Mouse (Mus musculus) lung, postnatal 36 days (tissue): ENCODE measurements at regions not wholly inside any gene's neighbourhood (a gene's known extent, or its start where the extent isn't known, plus 50 kb on each side); places are given as distances from the start of the nearest gene placed in this dataset.

Experiments
- DNase-seq: peaks from one replicate; pipeline ENCODE4 v3.0.0; 2022; ENCODE audit warnings: mixed read lengths

DNA sequence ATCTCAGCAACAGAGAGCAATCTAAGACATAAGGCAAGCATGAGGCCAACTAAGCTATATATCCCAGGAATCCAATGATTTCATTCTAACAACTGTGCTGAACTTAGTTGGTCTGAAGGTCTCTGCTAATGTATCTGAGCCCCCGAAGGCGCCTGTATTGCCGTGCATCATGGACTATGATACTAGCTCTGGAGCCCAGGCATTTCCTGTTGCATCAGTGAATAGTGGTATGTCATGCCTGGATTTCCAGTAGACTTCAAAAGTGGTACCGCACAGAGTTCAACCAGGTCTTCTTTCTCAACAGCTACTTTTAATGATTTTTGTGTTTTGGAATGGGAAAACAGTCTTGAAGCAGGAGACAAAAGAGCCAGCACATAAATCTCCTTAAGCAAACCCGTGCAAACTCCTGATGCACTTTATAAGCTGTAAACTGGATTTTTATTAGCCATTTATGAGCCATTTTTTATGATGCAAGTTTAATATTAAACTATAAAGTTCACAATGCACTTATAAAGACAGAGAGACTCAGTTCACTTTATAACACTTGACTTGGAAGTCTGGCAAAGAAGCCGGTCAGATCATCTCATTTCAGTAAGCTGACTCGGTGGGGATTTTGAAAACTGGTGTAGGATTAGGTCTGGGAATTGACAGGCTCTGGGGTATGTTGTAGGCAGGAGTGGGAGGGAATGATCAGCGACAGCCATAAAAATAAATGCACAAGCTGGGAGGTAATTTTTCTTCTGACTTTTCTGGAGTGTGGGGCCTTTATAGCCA, 646.8 kb upstream of the Auts2 start:
- DNase-seq: no peak

DNA sequence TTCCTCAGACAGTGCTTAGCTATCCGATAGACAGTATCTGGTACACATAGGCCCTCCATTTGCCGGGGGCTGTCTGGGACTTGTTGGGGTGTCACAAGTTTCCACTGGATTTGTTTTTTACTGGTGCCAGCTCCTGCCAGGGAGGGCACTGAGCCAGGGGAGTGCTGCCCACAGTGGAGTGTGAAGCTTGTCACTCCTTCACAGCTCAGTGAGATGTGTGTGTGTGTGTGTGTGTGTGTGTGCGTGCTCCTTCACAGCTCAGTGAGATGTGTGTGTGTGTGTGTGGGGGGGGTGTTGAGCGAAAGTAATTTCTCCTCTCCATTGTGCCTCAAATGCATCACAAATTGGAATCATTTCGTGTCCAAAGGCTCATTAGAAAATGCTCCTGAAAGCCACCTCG, 632.5 kb upstream of the Auts2 start:
- no peak for DNase-seq

DNA sequence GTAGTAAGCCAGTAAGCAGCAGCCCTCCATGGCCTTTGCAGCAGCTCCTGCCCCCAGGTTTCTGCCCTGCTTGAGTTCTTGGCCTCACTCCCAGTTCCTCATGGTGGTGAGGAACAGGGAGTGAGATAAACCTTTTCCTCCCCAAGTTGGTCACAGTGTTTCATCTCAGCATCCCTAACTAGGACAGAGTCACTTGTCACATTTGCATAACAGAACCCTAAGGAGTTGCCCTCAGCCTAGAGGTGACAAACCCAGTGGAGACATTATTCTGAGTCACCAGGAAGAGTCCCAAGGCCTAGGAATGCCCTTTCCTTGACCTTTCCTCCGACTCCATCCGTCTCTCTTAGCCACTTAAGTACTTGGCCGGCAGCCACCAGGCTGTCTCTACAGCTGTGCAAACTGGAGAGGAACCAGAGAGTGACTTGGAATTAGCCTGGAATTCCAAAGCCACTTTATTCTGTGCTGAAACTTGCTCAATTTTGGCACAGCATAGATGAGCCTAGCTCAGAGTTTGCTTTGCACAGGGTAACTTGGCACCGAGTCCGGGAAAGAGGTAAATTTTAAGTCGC, 630.1 kb upstream of the Auts2 start:
- peak; percentile 93 for DNase-seq

DNA sequence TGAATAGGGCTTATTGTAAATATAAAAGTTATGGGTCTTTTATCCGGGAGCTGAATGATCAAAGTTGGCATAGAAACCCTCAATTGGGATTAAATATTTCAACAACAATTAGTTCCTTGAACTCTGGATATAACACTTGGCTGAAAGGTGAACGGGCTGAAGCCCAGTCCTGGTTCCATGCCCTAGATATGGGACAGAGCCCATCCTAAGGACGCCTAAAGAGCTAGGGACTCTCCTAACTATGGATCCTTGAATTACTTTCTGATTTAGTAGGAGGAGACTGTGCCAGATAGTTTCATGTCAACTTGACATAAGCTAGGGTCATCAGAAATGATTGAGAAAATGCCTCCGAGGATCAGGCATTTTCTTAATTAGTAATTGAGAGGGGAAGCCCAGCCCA, 629.5 kb upstream of the Auts2 start:
- no peak for DNase-seq

DNA sequence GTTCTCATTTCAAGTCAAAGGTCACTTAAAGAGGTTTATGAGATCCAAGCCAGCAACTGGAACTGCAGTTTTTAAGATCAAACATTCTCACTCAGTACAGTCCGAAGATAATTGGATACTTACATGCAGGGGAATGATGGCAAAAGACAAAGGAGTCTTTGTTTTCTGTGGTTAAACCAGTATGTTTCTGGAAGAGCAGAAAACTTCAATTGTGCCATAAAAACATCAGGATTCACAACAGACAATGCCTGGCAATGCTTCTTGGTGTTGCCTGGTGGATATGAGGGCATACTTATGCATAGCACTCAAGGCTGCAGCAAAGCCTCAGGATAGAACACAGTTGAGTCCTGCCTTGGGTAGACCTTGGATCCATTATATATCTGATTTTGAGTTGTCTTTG, 628.1 kb upstream of the Auts2 start:
- no peak for DNase-seq

DNA sequence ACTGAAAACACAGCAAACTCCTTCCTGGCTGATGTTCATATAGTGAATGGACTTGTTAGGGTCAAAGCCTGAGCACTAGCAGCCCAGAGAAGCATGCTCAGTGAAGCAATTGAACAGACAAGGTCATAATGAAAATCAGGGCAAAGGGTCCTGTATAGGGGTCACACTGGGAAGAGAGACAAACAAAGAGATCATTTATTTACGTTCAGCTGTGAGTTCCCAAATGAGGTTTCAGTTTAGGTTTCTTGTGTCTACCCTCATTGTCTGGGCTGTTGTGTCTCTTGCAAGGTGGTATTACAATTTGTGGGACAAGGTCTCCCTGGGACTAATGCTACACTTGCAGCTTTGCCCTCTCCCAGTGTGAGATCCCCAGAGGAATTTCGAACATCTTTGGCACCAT, 624.4 kb upstream of the Auts2 start:
- no peak for DNase-seq

DNA sequence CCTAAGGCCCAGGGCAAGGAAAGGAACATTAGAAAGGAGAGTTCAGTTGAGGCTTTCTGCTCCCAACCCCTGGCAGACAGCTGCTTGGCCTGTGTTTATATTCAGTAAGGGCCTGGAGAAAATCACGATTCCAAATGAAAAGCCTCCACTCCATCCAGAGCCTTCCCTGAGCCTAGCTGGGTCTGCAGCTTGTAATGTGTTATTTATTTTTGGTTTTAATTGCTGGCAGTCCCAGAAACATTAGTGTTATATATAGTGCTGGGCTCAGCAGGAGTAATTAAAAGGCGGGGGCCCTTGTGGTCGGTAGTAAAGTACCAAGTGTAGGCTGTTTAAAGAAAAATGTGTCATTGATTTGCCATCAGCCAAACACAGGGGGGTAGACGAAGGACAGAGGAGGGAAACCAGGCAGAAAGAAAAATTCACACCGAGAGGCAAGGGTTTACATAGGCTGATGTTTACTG, 623.9 kb upstream of the Auts2 start:
- DNase-seq: no peak

DNA sequence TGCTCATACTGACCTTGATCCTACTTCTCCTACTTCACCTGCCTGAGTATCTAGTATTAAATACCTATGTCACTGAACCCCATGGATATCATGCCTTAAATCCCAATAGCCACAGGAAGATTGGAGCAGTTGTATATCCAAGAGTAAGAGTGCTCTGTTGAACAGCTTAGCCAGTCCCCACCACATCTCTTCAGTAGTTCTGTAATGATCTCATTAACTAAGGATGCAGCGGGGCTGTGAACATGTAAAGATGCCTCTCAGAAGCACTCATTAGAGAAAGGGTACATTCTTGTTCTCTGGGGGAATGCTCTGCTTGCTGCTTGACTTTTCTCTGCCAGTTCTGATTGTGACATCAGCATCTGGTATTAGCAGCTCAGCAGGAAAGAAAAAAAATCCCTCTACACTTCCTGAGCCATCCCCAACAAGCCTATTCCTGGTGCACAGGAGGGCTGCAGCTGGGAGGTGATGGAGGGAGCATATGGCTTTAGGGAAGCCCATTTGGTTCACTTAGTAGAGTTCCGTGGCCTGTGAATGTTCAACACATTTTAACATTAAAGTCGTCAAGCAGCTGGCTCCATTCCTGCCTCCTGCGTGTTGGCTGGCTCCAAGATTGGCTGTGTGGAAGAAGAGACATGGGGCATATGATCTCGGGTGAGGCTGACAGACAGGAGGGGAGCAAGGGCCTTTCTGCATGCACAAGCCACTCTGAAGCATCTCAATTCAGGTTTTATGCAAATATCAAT, 613.1 kb upstream of the Auts2 start:
- no peak for DNase-seq

DNA sequence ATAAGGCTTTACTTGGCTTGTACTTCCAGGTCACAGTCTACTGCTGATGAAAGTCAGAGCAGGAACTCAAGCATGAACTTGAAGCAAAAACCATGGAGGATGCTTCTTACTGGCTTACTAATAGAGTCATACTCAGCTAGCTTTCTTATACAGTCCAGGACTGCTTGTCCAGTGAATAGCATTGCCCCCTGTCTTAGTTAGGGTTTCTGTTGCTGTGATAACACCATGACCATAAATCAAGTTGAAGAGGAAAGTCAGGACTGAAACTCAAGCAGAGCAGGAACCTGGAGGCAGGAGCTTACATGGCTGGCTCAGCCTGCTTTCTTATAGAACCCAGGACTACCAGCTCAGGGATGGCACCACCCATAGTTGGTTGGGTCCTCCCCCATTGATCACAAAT, 602.9 kb upstream of the Auts2 start:
- no peak for DNase-seq

DNA sequence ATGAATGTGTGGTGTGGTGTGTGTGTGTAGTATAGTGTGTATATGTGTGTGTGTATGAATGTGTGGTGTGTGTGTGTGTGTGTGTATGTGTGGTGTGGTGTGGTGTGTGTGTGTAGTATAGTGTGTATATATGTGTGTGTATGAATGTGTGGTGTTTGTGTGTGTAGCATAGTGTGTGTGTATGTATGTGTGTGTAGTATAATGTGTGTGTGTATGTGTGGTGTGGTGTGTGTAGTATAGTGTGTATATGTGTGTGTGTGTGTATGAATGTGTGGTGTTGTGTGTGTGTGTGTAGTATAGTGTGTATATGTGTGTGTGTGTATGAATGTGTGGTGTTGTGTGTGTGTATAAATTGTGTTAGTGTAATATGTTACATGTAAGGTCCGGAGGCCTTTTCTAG, 600.5 kb upstream of the Auts2 start:
- DNase-seq: no peak

DNA sequence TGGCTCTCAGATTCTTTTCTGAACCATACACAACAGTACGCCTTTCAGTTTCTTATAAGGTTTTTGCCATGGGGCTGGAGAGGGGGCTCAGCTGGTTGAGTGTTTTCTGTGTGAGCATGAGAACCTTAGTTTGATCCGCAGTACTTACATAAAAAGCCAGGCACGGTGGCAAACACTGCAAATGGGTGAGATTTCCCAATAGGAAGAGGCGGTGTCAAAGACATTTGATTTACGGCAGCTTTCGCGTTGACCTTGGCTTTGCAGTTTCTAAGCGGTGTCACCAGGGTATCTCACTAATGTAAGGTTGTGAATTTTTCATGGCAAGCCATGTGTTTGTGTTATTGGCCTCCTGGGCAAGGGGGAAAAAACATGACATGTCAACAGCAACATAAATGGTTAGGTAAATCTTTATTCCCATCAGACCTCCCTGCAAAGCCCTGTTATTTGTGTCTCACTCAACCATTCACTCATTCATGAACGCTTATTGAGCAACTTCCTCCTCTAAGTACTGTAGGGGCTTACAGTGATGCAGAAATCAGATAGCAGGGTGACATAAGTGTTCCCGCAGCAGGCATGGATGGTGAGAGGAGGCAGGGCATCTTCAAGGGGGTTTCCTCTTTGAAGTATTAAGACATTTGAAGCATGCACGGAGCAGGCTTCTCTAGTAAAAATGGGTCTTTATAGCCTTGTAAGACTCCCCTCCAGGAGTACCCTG, 599.4 kb upstream of the Auts2 start:
- peak; percentile 4 for DNase-seq

DNA sequence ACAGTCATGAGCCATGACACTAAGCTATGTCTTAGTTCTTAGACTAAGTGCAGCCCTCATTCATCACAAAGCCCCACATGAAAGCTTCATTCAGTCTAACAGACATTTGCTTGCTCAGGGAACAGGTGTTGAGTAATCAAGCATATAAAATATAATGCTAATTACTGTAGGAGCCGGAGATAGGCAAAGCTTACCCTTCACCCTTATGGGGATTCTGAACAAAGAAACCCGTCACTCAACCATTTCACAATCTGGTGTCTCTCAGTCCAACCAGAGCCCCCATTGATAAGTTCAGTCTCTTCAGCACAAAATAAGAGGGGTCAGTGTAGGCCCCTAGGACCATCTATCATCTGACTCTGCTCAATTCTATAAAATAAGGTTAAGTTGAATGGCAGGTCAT, 587.9 kb upstream of the Auts2 start:
- DNase-seq: no peak

DNA sequence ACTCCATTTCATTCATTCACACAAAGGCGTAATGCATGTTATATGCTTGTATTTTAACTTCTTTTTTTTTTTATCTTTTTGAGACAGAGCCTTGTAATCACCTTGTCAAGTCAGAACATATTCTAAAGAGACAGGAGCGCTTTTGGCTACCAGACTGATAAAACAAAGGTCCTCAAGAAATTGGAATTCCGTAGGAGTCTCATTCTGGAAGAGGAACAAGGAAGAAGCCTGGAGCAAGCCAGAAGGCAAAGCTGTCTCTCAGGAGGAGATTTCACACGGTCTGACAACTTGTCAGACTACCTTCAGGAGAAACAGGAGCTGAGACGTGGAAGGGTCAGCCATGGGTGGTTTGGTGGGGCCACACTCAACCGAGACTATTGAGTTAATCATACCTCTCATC, 587.2 kb upstream of the Auts2 start:
- no peak for DNase-seq

DNA sequence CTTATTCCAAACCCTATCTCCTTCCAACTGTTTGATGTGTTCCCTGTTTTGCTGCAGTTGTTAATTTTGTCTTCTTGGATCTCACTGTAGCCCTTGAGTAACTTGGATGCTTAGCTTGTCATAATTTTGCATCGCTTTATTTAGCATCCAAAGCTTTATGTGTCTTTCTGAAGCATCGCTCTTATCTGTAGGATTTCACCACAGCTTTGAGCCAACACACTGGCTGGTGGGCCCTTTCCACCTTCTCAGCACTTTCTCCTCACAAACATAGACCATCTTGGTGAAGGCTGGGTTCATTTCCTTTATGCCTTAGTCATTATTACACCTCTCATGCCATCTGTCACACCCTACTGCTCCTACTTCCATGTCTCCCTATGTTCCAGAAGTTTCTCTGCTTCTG, 581.1 kb upstream of the Auts2 start:
- no peak for DNase-seq

DNA sequence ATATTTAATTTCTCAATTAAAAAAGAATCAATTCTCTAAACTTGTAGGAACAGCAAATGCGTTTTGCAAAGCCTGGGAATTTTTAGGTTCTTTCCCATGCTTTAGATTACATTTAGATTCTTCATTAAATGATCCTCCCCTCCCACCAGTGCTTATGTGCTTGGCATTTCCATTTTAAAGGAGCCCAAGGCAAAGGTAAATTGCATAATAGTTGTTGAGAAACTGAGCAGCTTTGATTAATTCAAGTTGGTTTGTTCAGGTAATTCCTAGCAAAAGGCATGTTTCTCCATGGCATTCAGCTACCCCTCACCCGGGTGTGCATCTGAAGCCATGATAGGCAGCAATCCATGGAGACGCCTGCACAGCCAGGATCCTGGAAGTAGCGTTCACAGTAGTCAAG, 570.8 kb upstream of the Auts2 start:
- no peak for DNase-seq

DNA sequence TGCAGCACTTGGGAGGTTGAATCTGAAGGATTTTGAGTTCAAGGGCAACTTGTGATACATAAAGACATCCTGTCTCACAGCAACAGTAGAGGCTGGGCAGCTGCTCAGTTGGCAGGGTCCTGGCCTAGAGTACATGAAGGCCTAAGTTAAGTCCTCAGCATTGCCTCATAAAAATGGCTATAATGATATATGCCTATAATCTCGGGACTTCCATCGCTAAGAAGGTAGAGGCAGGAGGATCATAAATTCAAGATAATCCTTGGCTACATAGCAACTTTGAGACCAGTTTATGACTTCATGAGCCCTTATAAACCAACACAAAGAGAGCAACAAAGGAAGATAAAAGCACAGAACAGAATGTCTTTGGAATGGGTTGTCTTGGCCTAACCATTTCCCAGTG, 570.0 kb upstream of the Auts2 start:
- no peak for DNase-seq

DNA sequence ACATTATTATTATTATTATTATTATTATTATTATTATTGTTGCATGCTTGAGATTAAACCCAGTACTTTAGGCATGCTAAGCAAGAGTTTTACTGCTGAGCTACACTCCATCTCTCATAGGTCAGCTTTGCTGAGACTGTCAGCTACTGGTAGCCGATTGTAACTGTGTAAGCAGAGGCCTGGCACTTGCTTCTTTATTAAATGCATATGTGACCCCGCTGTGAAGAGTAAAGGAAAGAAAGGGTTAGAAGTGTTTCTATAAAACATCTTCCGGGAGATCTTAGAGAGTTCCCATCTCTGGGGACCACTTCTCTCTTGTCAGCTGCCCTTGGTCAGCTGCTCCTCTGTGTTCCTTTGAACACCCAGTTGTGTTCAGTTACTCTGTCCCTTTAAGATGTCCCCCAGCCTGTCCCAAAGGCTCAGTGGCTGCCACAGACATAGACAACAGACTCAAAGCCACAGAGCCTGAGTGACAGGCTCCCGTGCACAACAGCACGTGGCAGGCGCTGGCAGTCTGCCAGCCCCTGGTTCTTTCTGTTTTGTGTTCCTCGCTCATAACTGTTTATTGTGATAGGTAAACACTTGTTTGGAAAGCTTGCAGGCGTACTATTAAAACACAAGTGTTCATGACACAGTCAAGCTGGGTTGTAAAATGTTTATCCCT, 563.7 kb upstream of the Auts2 start:
- peak; percentile 69 for DNase-seq

DNA sequence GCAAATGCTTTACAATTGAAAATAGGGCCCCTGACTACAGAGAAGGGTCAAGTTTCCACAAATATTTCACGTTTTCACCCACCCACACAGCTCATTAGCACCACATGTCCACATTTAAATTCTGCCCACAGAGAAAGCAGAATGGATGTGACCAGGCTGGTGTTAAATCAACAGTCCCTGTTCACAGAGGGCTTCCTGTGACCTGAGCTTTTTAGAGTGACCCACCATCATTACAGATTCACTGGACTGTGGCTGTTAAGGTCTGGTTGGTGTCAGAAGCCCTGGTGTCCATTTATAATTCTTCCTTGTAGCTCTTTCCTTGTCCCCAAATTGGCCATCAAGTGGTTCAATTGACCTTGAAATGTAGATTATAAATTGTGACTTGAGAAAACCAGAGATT, 553.2 kb upstream of the Auts2 start:
- no peak for DNase-seq

DNA sequence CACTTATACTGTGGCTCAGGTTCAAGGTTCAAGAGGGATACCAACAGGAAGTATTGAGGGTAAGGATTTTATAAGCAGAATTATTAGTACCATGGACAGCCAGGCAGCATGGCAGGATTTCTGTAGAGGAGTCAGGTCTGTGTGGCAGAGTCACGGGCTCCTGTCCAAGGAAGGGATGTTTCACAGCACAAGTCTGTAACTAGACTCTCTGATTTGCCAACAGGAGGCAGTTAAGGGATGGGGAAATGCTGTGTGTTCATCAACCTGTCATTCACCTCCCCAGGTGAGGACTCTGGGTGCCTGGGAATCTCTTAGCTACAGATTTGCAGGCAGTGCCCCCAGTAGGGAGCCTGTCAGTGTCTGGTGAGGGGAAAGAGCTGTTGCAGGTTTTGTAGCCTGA, 541.7 kb upstream of the Auts2 start:
- DNase-seq: no peak

DNA sequence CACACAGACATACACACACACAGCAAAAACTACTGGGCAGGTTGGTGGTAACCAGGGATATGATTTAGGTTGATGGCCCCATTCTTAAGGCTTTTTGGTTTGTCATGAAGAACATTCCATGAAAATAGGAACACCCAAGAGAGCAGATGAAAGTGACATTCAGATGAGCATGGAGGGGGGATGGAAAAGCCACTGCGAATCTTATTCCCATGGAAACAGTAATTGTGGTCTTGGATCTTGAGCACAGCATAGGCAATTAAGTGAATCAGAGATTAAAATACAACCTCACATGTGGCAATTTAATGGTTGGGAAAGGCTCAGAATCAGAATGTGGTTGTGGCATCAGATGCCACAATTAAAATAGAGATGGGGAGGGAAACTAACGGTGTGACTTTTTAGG, 537.6 kb upstream of the Auts2 start:
- no peak for DNase-seq

DNA sequence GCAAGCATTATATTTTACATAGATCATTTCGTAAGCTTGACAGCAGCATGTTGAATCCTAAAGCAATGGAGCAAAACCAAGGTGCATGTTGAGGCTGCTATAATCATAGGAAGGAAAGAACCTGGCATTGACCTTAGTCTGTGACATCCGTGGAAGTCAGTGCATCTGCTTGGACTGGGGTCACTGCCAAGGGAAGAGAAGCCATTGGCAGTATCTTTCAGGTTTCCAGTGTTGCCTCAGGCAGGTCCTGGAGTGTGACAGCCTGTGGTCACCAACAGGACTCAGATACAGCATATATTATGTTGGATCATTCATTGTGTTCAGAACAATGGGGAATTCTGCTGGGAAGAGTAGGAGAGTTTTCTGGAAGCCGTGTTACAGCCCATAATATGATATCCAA, 535.8 kb upstream of the Auts2 start:
- no peak for DNase-seq

DNA sequence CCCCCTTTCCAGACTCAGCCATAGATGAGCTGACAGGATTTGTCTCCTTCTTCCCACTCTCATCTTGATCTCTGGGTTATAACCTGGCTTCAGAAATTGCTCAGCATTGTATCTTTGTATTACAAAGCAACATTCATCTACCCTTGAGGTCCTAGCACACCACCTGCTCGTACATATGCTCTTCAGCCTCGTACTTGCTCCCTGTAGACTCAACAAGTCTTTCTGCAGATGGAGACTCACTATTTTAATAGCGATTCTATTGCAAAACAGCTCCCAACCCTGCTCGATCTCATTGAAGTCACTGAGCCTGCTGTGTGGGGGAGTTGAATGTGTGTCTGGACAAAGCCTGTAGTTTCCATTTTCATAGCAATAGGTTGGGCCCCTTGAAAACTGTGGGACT, 535.2 kb upstream of the Auts2 start:
- DNase-seq: no peak

DNA sequence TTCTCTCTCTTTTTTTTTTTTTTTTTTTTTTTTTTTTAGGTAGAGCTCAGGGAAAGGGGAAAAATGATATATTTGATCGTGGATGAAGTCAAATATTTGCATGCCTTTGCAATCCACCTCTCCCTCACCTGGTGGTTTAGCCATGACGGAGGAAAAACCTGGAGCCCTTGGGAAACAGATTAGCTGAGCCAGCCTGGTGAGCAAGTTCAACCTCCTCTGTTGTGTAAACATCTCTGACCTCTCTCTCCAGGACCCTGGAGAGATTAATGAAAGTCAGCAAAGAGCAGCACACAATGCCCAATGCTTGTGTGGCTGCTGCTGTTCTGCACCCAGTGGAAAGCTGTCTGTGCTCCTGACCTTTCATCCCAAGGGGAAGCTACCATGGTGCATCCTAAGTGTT, 530.2 kb upstream of the Auts2 start:
- peak; percentile 6 for DNase-seq
